Mouse (Mus musculus): Measurements from ENCODE around the gene Mrgprg.

Gene Mrgprg

GRCm38 (mm10) chr7:143766893-143767292 lies at the start of gene Mrgprg:
TSS of gene Mrgprg (minus strand) at chr7:143766993.
- DNase-seq (ENCODE audit: extremely low spot score, low read depth, low spot score) = no peak

GRCm38 (mm10) chr7:143808909-143809308 lies 42.1 kb upstream of the Mrgprg start:
- no peak for DNase-seq (ENCODE audit: extremely low spot score, low read depth, low spot score)

GRCm38 (mm10) chr7:143805199-143805624 lies 38.4 kb upstream of the Mrgprg start:
- DNase-seq (ENCODE audit: extremely low spot score, low read depth, low spot score) = no peak

- DNase-seq (ENCODE audit: extremely low spot score, low read depth, low spot score) = no peak
Observed at GRCm38 (mm10) chr7:143801195-143802065, 34.6 kb upstream of the Mrgprg start.

- DNase-seq (ENCODE audit: extremely low spot score, low read depth, low spot score) = no peak
Observed at GRCm38 (mm10) chr7:143800770-143801169, 34.0 kb upstream of the Mrgprg start.

GRCm38 (mm10) chr7:143798783-143799182 lies 32.0 kb upstream of the Mrgprg start:
- DNase-seq (ENCODE audit: extremely low spot score, low read depth, low spot score) = no peak

GRCm38 (mm10) chr7:143793121-143793520 lies 26.3 kb upstream of the Mrgprg start:
- DNase-seq (ENCODE audit: extremely low spot score, low read depth, low spot score) = no peak

- DNase-seq (ENCODE audit: extremely low spot score, low read depth, low spot score) = no peak
Observed at GRCm38 (mm10) chr7:143792336-143792985, 25.7 kb upstream of the Mrgprg start.

GRCm38 (mm10) chr7:143783996-143784829 lies 17.4 kb upstream of the Mrgprg start, which contains the start of gene Mrgpre:
TSS of gene Mrgpre (minus strand) at chr7:143784500.
- peak; percentile 20 for DNase-seq (ENCODE audit: extremely low spot score, low read depth, low spot score)

- no peak for DNase-seq (ENCODE audit: extremely low spot score, low read depth, low spot score)
Observed at GRCm38 (mm10) chr7:143783378-143783995, 16.7 kb upstream of the Mrgprg start.

GRCm38 (mm10) chr7:143777375-143777774 lies 10.6 kb upstream of the Mrgprg start:
- no peak for DNase-seq (ENCODE audit: extremely low spot score, low read depth, low spot score)

GRCm38 (mm10) chr7:143776137-143776536 lies 9.3 kb upstream of the Mrgprg start:
- no peak for DNase-seq (ENCODE audit: extremely low spot score, low read depth, low spot score)

GRCm38 (mm10) chr7:143769461-143769860 lies 2.7 kb upstream of the Mrgprg start:
- no peak for DNase-seq (ENCODE audit: extremely low spot score, low read depth, low spot score)

- DNase-seq (ENCODE audit: extremely low spot score, low read depth, low spot score) = no peak
Observed at GRCm38 (mm10) chr7:143768267-143768666, 1.5 kb upstream of the Mrgprg start.

- no peak for DNase-seq (ENCODE audit: extremely low spot score, low read depth, low spot score)
Observed at GRCm38 (mm10) chr7:143764876-143765530, 1.8 kb downstream of the Mrgprg start.

- no peak for DNase-seq (ENCODE audit: extremely low spot score, low read depth, low spot score)
Observed at GRCm38 (mm10) chr7:143763794-143764193, 3.0 kb downstream of the Mrgprg start.

- DNase-seq (ENCODE audit: extremely low spot score, low read depth, low spot score) = no peak
Observed at GRCm38 (mm10) chr7:143758956-143759355, 7.8 kb downstream of the Mrgprg start.

GRCm38 (mm10) chr7:143757696-143758095 lies 9.1 kb downstream of the Mrgprg start:
- no peak for DNase-seq (ENCODE audit: extremely low spot score, low read depth, low spot score)

GRCm38 (mm10) chr7:143757027-143757390 lies 9.8 kb downstream of the Mrgprg start:
- DNase-seq (ENCODE audit: extremely low spot score, low read depth, low spot score) = no peak
